In genomic region chr1:162162249-162162648, GRCm38 (mm10) we compare ENCODE assay signal across 15 mouse cellular contexts.
DNase-seq lines count a peak whose midpoint lies in the region; ATAC-seq and TF ChIP-seq lines count a peak whose summit lies in the region.
"Had no signal": no experiment of that assay in that cellular context is flagged by ENCODE, and none has a peak within 500 bp of the region (broad histone marks: within the 10 kb centered on the region; RNA-seq: fewer than 3 reads in every experiment).

No protein-coding gene starts in this region.

- H3K9ac ChIP-seq in kidney, embryonic 16.5 days (replicated peaks; ENCODE audit: low read length), result no peak overlapping the region
- H3K9ac ChIP-seq in limb, embryonic 12.5 days (replicated peaks), result no peak overlapping the region

- TF ChIP-seq POLR2A in kidney, adult 2 months (IDR thresholded peaks at IDR 0.05; ENCODE audit: low read depth, low read length), result no peak

- no peak for TF ChIP-seq CTCF in kidney, adult 2 months (conservative IDR thresholded peaks at IDR 0.05; ENCODE audit: insufficient read depth, insufficient read length, low read depth, low read length)

- H3K4me2 ChIP-seq in kidney, embryonic 16.5 days (replicated peaks; ENCODE audit: low read depth, low read length), result no peak overlapping the region
- no peak overlapping the region for H3K4me2 ChIP-seq in limb, embryonic 12.5 days

- no peak overlapping the region for H3K4me3 ChIP-seq in kidney, embryonic 16.5 days (ENCODE audit: low read length)
- no peak overlapping the region for H3K4me3 ChIP-seq in kidney, adult 2 months (ENCODE audit: insufficient read depth, low read depth, low read length)
- no peak overlapping the region for H3K4me3 ChIP-seq in limb, embryonic 12.5 days (replicated peaks)

- WGBS in kidney, embryonic 16.5 days, result 39% methylated on average over 5 of the region's 5 CpGs
- 63% methylated on average over 5 of the region's 5 CpGs for WGBS in kidney, adult 2 months
- 47% methylated on average over 5 of the region's 5 CpGs for WGBS in limb, embryonic 12.5 days

- no peaks in the 10 kb centered on the region for H3K36me3 ChIP-seq in kidney, embryonic 16.5 days (ENCODE audit: insufficient read depth, low read length)
- H3K36me3 ChIP-seq in kidney, adult 2 months (ENCODE audit: control insufficient read depth, insufficient read depth, low read length), result no peaks in the 10 kb centered on the region
- no peaks in the 10 kb centered on the region for H3K36me3 ChIP-seq in limb, embryonic 12.5 days

- H3K27me3 ChIP-seq in kidney, embryonic 16.5 days (ENCODE audit: insufficient read depth, low read length), result no peaks in the 10 kb centered on the region
- no peaks in the 10 kb centered on the region for H3K27me3 ChIP-seq in kidney, adult 2 months (replicated peaks; ENCODE audit: control insufficient read depth, insufficient read depth, low read length)
- H3K27me3 ChIP-seq in limb, embryonic 12.5 days, result no peaks in the 10 kb centered on the region

- ATAC-seq in kidney, embryonic 16.5 days (ENCODE audit: low FRiP score, low TSS enrichment), result peak; percentile 12; the same call in 1 of the 2 replicates
- peak; percentile 70 for ATAC-seq in common myeloid progenitor, adult 5-6 weeks (replicated peaks; ENCODE audit: low read depth, poor library complexity, severe bottlenecking)
- no peak for ATAC-seq in limb, embryonic 12.5 days (ENCODE audit: insufficient number of reproducible peaks, insufficient read depth, low FRiP score, low TSS enrichment, low read depth)
- ATAC-seq: activated CD4-positive, CD25-positive, alpha-beta regulatory T cell, adult 4 months; CD4-positive, CD25-positive, alpha-beta regulatory T cell, adult 4 months; inflammation-experienced regulatory T-cells, adult 6 months; midbrain, embryonic 16.5 days had no signal

- H3K4me1 ChIP-seq in kidney, embryonic 16.5 days (ENCODE audit: insufficient read depth, low read length), result peaks cover 15% of the 10 kb centered on the region
- H3K4me1 ChIP-seq in kidney, adult 2 months (ENCODE audit: control insufficient read depth, insufficient read depth, low read length), result no peaks in the 10 kb centered on the region
- peaks cover 35% of the 10 kb centered on the region for H3K4me1 ChIP-seq in limb, embryonic 12.5 days (replicated peaks)

- DNase-seq in kidney, adult 2 months, result no peak
- peak; percentile 57 for DNase-seq in R1 (ENCODE audit: low read depth, low spot score)
- no peak for DNase-seq in right cerebral cortex, postnatal 25 days
- no peak for DNase-seq in adrenal gland, postnatal 4 days (ENCODE audit: low spot score in 2 of 2)
- DNase-seq: cerebellum, adult 11-12 months; heart, postnatal 14 days; kidney, postnatal 4 days; lung, postnatal 36 days had no signal

- H3K27ac ChIP-seq in kidney, embryonic 16.5 days (ENCODE audit: low read length), result peak overlapping the region; percentile 4; the same call in 1 of the 2 replicates
- H3K27ac ChIP-seq in kidney, adult 2 months (ENCODE audit: insufficient read depth, low read depth, low read length), result no peak overlapping the region
- H3K27ac ChIP-seq in limb, embryonic 12.5 days, result peak overlapping the region; percentile 57

- H3K9me3 ChIP-seq in kidney, embryonic 16.5 days (ENCODE audit: low read length), result no peaks in the 10 kb centered on the region
- no peaks in the 10 kb centered on the region for H3K9me3 ChIP-seq in limb, embryonic 12.5 days
